Mouse (Mus musculus): ENCODE data around the gene Cep72. TPM values are rescaled to one million over a fixed set of nuclear protein-coding genes. Genes with fewer than 3 reads are reported as not detected.

Cep72 gene
- 1.3 TPM for polyA plus RNA-seq (2014; fragmentation: Illumina TruSeq; extraction: RNeasy Lipid Tissue Mini Kit (QIAGEN cat#74804); ENCODE audit: insufficient read depth, low read depth, low replicate concordance)

GRCm38 (mm10) chr13:74061613-74062377, at the start of gene Cep72:
Gene Cep72 (minus strand): TSS chr13:74062299.

GRCm38 (mm10) chr13:74008948-74009718, 53.0 kb downstream of the Cep72 start, which contains the start of gene Tppp:
Gene Tppp (plus strand): TSS chr13:74009407.

Other genes starting within 250 kb of the Cep72 start
- gene Nkd2, start 214.7 kb downstream of the Cep72 start, polyA plus RNA-seq (2014; fragmentation: Illumina TruSeq; extraction: RNeasy Lipid Tissue Mini Kit (QIAGEN cat#74804); ENCODE audit: insufficient read depth, low read depth, low replicate concordance), result 4.3 TPM
- gene Trip13, start 124.5 kb downstream of the Cep72 start, polyA plus RNA-seq (2014; fragmentation: Illumina TruSeq; extraction: RNeasy Lipid Tissue Mini Kit (QIAGEN cat#74804); ENCODE audit: insufficient read depth, low read depth, low replicate concordance), result 1.1 TPM
- gene Brd9, start 124.5 kb downstream of the Cep72 start, polyA plus RNA-seq (2014; fragmentation: Illumina TruSeq; extraction: RNeasy Lipid Tissue Mini Kit (QIAGEN cat#74804); ENCODE audit: insufficient read depth, low read depth, low replicate concordance), result 23.9 TPM
- gene Zdhhc11, start 98.4 kb downstream of the Cep72 start, polyA plus RNA-seq (2014; fragmentation: Illumina TruSeq; extraction: RNeasy Lipid Tissue Mini Kit (QIAGEN cat#74804); ENCODE audit: insufficient read depth, low read depth, low replicate concordance), result not detected
- gene Tppp, start 52.9 kb downstream of the Cep72 start, polyA plus RNA-seq (2014; fragmentation: Illumina TruSeq; extraction: RNeasy Lipid Tissue Mini Kit (QIAGEN cat#74804); ENCODE audit: insufficient read depth, low read depth, low replicate concordance), result 7.5 TPM
- not detected for gene Slc9a3, start 59.2 kb upstream of the Cep72 start, polyA plus RNA-seq (2014; fragmentation: Illumina TruSeq; extraction: RNeasy Lipid Tissue Mini Kit (QIAGEN cat#74804); ENCODE audit: insufficient read depth, low read depth, low replicate concordance)
- 27.1 TPM for gene Exoc3, start 146.4 kb upstream of the Cep72 start, polyA plus RNA-seq (2014; fragmentation: Illumina TruSeq; extraction: RNeasy Lipid Tissue Mini Kit (QIAGEN cat#74804); ENCODE audit: insufficient read depth, low read depth, low replicate concordance)
- gene Ahrr, start 230.0 kb upstream of the Cep72 start, polyA plus RNA-seq (2014; fragmentation: Illumina TruSeq; extraction: RNeasy Lipid Tissue Mini Kit (QIAGEN cat#74804); ENCODE audit: insufficient read depth, low read depth, low replicate concordance), result 0.10 TPM

Data from lung, adult 10 weeks (tissue).